Mouse (Mus musculus) hindbrain, embryonic 14.5 days (tissue): Measurements from ENCODE around the gene Kitl. TPM values are rescaled to one million over a fixed set of nuclear protein-coding genes. Genes with fewer than 3 reads are reported as not detected.

Experiments
- ATAC-seq: fragments of 200-750 bp; cut with Nextera tagmentation; 2 replicates; pipeline ENCODE4 v1.8.0; 2017; ENCODE audit warnings: moderate number of reproducible peaks, mild to moderate bottlenecking, moderate TSS enrichment, moderate library complexity; ENCODE audit not compliant: low FRiP score
- DNase-seq: peaks from one replicate; pipeline ENCODE4 v3.0.0-alpha.2; 2015; ENCODE audit warnings: low spot score
- H3K27ac ChIP-seq: fragments of 300-500 bp; sonication (generic); 2 replicates; pipeline ENCODE4 v1.5.1; 2014; ENCODE audit warnings: mild to moderate bottlenecking, moderate library complexity
- H3K27me3 ChIP-seq: fragments of 300-500 bp; sonication (generic); 2 replicates; pipeline ENCODE4 v1.6.1; 2014; ENCODE audit warnings: mild to moderate bottlenecking, low read length, mixed read lengths; ENCODE audit not compliant: control insufficient read depth, insufficient read depth
- H3K36me3 ChIP-seq: fragments of 300-500 bp; sonication (generic); replicated peaks from 2 replicates; pipeline ENCODE4 v1.6.1; 2014; ENCODE audit not compliant: control insufficient read depth, insufficient read depth
- H3K4me1 ChIP-seq: fragments of 300-500 bp; sonication (generic); replicated peaks from 2 replicates; pipeline ENCODE4 v1.6.1; 2014; ENCODE audit warnings: antibody characterized with exemption, low read length, mixed read lengths; ENCODE audit not compliant: control insufficient read depth, insufficient read depth
- H3K4me2 ChIP-seq: fragments of 300-500 bp; sonication (generic); replicated peaks from 2 replicates; pipeline ENCODE4 v1.6.1; 2014; ENCODE audit warnings: mild to moderate bottlenecking, moderate library complexity
- H3K4me3 ChIP-seq: fragments of 300-500 bp; sonication (generic); replicated peaks from 2 replicates; pipeline ENCODE4 v1.5.1; 2014; ENCODE audit warnings: mild to moderate bottlenecking, low read length
- H3K9ac ChIP-seq: fragments of 300-500 bp; sonication (generic); 2 replicates; pipeline ENCODE4 v1.6.1; 2014
- H3K9me3 ChIP-seq: fragments of 300-500 bp; sonication (generic); 2 replicates; pipeline ENCODE4 v1.6.1; 2016; ENCODE audit warnings: low read length; ENCODE audit not compliant: control insufficient read depth
- WGBS: fragments of 180-500 bp; shearing (Covaris S2); extraction: QIAGEN DNeasy Blood & Tissue Kit; methylation state at CpG from one replicate; pipeline ENCODE4 v1.1.7; 2014; 5-methylcytosine and 5-hydroxymethylcytosine counted together
- microRNA-seq: library from miRNA; unstranded; fragments of <30 nt; microRNA quantifications from one replicate; pipeline ENCODE4, GENCODE M21; 2016
- polyA plus RNA-seq: library from polyadenylated mRNA; unstranded; fragments of >200 nt; fragmentation: Nextera tagmentation; extraction: Ambion mirVana; gene quantifications from 2 replicates; pipeline ENCODE4 v1.2.1, GENCODE M21; 2014

Kitl gene
- polyA plus RNA-seq, 1 experiment from 2014 or later: 34.4 TPM

- 82% methylated on average over 5 of the region's 5 CpGs for WGBS
- H3K27ac ChIP-seq: no peak overlapping the region
- H3K9me3 ChIP-seq: no peaks in the 10 kb centered on the region
- no peak for DNase-seq
- no peak overlapping the region for H3K4me2 ChIP-seq
- no peak for ATAC-seq
- no peaks in the 10 kb centered on the region for H3K27me3 ChIP-seq
- H3K4me3 ChIP-seq: no peak overlapping the region
- no peaks in the 10 kb centered on the region for H3K36me3 ChIP-seq
- no peak overlapping the region for H3K9ac ChIP-seq
- H3K4me1 ChIP-seq: no peaks in the 10 kb centered on the region
Observed at GRCm38 (mm10) chr10:100124452-100124851, 109.0 kb downstream of the Kitl start.

GRCm38 (mm10) chr10:100127837-100128743 is 112.7 kb downstream of the Kitl start:
- ATAC-seq (peak; percentile 92), DNase-seq (peak; percentile 51)
- H3K4me3 ChIP-seq: no peak overlapping the region; the same call in 1 of the 2 replicates
- H3K4me1 ChIP-seq: no peaks in the 10 kb centered on the region
- H3K9ac ChIP-seq: peak overlapping the region; percentile 9; the same call in 1 of the 2 replicates
- no peaks in the 10 kb centered on the region for H3K9me3 ChIP-seq
- no peaks in the 10 kb centered on the region for H3K36me3 ChIP-seq
- H3K4me2 ChIP-seq: peak overlapping the region; percentile 39
- WGBS: 20% methylated on average over 23 of the region's 23 CpGs
- H3K27me3 ChIP-seq: no peaks in the 10 kb centered on the region
- H3K27ac ChIP-seq: peak overlapping the region; percentile 56

GRCm38 (mm10) chr10:100131657-100132056 is 116.2 kb downstream of the Kitl start:
- DNase-seq (no peak), ATAC-seq (no peak)
- 84% methylated on average over 4 of the region's 4 CpGs for WGBS
- no peaks in the 10 kb centered on the region for H3K36me3 ChIP-seq
- no peak overlapping the region for H3K4me3 ChIP-seq
- H3K4me2 ChIP-seq: no peak overlapping the region
- H3K4me1 ChIP-seq: no peaks in the 10 kb centered on the region
- H3K27me3 ChIP-seq: no peaks in the 10 kb centered on the region
- no peak overlapping the region for H3K9ac ChIP-seq
- H3K9me3 ChIP-seq: no peaks in the 10 kb centered on the region
- no peak overlapping the region for H3K27ac ChIP-seq

- Histone ChIP-seq H3K36me3 (no peaks in the 10 kb centered on the region), H3K9ac (no peak overlapping the region), H3K27me3 (no peaks in the 10 kb centered on the region), H3K9me3 (no peaks in the 10 kb centered on the region), H3K27ac (no peak overlapping the region), H3K4me2 (no peak overlapping the region), H3K4me3 (no peak overlapping the region), H3K4me1 (no peaks in the 10 kb centered on the region)
- DNase-seq (no peak), ATAC-seq (no peak)
- 72% methylated on average over 1 of the region's 1 CpGs for WGBS
Observed at GRCm38 (mm10) chr10:100132304-100132703, 116.9 kb downstream of the Kitl start.

GRCm38 (mm10) chr10:100138552-100138951 is 123.1 kb downstream of the Kitl start:
- H3K9me3 ChIP-seq: no peaks in the 10 kb centered on the region
- no peak overlapping the region for H3K4me2 ChIP-seq
- H3K4me3 ChIP-seq: no peak overlapping the region
- H3K9ac ChIP-seq: no peak overlapping the region
- H3K36me3 ChIP-seq: no peaks in the 10 kb centered on the region
- ATAC-seq (no peak), DNase-seq (no peak)
- no peaks in the 10 kb centered on the region for H3K27me3 ChIP-seq
- H3K27ac ChIP-seq: no peak overlapping the region
- no peaks in the 10 kb centered on the region for H3K4me1 ChIP-seq
- 78% methylated on average over 3 of the region's 3 CpGs for WGBS

- no peak overlapping the region for H3K4me3 ChIP-seq
- H3K27ac ChIP-seq: no peak overlapping the region
- DNase-seq (no peak), ATAC-seq (no peak)
- 94% methylated on average over 6 of the region's 6 CpGs for WGBS
- no peaks in the 10 kb centered on the region for H3K4me1 ChIP-seq
- H3K4me2 ChIP-seq: no peak overlapping the region
- no peak overlapping the region for H3K9ac ChIP-seq
- no peaks in the 10 kb centered on the region for H3K27me3 ChIP-seq
- no peaks in the 10 kb centered on the region for H3K9me3 ChIP-seq
- H3K36me3 ChIP-seq: no peaks in the 10 kb centered on the region
Observed at GRCm38 (mm10) chr10:100148123-100148522, 132.7 kb downstream of the Kitl start.

Small RNA genes lying within 50 kb of the gene (microRNA-seq; reads per million reads assigned to microRNA genes)
- gene Gm22918 (not detected), gene Gm25287 (not detected)
